Mouse (Mus musculus): Measurements from ENCODE around the gene Clasrp. TPM values are rescaled to one million over a fixed set of nuclear protein-coding genes. Genes with fewer than 3 reads are reported as not detected.
"Not testable (repeated sequence)": the region's sequence is repeated elsewhere in the genome, so short reads cannot be mapped to it uniquely, and the experiment has no call there.

The Clasrp gene
- total RNA-seq, 2 experiments from 2014 or later: 19.6 to 24.2 TPM

DNA sequence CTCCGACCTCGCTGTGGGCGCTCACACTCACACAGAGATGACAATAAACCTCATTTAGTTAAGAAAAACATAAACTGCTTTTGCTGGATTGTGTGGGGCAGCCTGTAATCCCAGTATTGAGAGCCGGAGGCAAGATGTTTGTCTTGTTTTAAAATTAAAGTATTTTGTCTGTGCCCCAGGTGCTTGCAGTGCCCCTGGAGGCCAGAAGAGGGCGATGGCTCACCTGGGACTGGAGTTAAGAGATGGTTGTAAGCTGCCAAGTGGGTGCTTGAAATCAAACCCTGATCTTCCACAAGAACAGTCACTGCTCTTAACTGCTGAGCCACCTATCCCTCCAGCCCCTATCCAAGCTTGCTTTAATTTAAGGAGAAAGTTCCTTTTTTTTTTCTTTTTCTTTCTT lies 6.7 kb upstream of the Clasrp start:
- no peak for ATAC-seq (replicated peaks; ENCODE audit: poor library complexity, severe bottlenecking)

DNA sequence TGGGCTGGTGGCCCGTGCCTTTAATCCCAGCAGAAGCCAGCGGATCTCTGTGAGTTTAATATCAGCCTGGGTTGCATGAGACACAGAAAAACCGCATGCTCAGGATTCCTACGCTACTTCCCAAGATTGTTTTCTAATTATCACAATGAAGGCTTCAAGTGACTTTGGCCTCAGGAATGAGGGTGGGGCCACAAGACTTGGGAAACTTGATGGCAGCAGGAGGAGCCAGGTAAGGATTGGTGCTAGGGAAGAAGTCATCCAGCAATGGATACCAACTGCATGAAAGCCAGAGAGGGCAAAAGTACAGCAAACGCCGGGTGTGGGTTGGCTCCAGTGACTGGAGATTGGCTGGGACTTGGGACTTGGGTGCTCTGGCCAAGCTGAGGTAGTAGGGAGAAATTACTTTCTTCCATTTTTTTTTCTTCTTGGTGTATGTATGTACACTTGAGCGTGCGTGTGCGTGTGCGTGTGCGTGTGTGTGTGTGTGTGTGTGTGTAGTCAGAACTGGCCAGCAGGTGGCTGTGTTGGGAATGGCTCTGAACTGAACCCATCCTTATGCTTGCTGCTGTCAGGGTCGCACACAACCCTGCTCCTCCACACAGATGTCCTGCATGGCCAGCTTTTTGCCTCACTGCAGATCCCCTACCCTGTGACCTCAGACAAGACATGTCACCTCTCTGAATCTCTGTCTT lies 5.5 kb upstream of the Clasrp start:
- ATAC-seq (replicated peaks; ENCODE audit: poor library complexity, severe bottlenecking): no peak

DNA sequence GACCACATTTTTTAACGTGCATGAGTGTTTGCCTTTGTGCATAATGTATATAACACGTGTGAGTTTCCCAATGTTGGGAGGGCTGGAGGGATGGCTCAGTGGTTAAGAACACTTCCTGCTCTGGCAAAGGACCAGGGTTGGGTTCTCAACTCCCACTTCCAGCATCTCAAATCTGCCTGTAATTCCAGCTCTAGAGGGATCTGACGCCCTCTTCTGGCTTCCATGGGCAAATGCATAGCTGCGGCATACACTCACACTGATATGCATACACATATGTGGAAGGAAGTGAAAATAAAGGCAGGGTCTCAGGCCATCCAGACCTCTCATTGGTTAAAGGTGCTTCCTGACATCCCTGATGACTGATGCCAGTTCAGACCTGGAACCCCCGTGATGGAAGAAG lies 3.0 kb upstream of the Clasrp start:
- peak; percentile 13; the same call in 1 of the 2 replicates for ATAC-seq (replicated peaks; ENCODE audit: poor library complexity, severe bottlenecking)

DNA sequence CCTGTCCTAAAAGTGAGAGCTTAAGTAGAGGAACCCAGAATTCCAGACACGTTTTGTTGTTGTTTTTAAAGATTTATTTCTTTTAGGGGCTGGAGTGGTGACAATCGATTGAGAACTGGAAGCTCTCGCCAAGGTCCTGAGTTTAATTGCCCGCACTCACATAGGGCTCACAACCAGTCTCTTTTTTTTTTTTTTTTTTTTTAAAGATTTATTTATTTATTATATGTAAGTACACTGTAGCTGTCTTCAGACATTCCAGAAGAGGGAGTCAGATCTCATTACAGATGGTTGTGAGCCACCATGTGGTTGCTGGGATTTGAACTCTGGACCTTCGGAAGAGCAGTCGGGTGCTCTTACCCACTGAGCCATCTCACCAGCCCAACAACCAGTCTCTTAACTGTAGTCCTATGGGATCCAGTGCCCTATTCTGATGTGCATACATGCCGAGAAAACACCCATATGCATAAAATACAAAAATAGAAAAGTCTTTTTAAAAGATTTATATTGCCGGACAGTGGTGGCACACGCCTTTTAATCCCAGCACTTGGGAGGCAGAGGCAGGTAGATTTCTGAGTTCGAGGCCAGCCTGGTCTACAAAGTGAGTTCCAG lies 424 bp upstream of the Clasrp start:
- not testable (repeated sequence) for ATAC-seq (replicated peaks; ENCODE audit: poor library complexity, severe bottlenecking)

DNA sequence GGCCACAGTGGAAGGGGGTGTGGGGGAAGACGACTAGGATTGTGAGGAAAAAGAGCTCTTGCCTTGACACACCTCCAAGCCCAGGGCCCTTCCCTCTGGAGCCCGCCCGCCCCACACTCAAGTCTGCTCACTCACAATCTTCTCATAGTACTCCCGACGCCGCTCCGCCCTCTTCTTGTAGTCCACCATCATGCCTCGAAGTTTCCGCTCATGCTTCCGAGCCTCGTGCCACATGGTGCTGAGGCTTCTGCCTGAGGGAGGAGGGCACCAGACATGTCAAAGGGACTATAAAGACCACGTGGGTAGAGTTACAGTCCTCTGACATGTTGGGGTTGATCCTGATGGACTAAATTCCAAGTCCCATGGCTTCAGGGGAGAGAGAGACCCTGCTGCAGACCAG lies 1.2 kb downstream of the Clasrp start:
- ATAC-seq (replicated peaks; ENCODE audit: poor library complexity, severe bottlenecking): no peak

DNA sequence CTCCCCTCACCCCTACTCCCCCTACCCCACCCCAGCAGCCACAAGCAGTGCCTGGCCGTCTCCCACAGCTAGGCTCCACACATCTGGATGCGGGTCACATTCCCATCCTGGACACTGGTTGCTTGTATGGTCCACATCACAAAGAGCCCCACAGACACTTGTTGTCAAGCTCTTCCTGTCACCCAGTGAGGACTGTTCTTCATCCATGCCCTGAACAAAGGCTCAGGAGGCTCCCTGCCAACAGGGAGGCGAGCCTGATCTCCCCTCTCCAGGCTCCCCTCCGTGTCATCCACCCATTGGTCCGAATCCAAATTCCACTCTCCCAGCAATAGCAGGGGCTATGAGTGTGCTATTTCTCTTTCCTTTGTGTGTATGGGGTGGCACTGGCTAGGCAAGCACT lies 3.7 kb downstream of the Clasrp start:
- ATAC-seq (replicated peaks; ENCODE audit: poor library complexity, severe bottlenecking): no peak

DNA sequence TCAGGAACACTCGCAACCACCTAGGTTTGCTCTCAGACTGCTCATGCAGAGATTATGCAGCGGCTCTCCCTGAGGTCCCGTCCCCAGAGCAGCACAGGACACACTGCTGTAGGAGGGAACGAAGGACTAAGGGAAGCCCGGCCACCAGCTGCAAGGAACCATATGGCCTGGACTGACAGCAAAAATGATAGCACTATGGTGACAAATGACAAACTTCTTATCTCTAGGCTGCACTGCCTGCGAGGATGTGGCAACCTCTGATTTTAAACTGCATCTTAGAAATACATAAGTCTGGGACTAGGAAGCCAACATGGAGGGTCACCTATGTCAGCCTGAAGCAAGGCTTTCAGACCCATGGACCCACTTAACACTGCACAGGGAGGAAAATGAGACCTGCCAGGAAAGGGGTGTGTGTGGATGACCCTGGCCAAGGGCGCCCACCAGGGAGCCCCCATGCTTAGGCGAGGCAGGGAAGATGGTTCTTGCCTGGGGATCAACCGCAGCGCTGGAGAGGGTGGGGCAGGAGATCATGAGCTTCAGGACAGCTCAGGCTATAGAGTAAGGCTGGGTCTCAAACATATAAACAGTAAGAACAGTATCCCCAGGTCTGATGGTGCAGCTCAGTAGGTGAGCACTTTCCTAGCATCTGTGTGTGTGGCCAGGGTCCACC lies 11.1 kb downstream of the Clasrp start:
- no peak for ATAC-seq (replicated peaks; ENCODE audit: poor library complexity, severe bottlenecking)

DNA sequence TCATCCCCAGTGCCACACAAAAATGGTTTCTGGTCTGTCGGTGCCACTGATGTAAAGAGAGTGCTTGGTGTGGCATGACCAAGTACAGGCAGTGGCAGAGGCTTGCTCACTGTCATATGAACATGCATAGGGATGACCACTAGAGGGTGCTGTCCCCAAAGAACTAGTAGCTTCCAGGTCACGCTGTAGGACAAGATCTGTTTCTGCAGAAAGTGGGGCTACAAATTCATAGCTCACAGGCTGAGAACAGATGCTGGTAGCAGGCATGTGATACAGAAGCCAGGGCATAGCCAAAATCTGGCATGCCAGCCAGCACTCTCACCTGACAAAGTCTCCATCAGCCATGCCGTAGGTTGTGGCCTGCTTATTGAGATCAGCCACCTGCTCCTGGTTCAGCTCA lies 14.4 kb downstream of the Clasrp start:
- peak; percentile 87 for ATAC-seq (replicated peaks; ENCODE audit: poor library complexity, severe bottlenecking)

DNA sequence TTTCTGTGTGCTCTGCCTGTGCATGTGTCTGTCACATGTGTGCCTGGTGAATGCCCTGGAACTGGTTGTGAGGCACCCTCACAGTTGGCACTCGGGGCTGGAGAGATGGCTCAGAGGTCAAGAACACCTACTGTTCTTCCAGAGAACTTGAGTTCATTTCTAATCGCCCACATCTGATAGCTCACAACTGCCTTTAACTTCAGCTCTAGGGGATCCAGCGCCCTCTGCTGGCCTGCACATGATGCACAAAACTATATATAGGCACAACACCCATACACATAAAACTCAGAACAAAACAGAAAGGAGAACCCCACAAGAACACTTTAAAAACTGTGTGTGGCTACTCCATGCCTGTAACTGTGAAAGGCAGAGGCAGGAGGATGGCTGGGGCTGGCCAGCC lies 15.1 kb downstream of the Clasrp start:
- ATAC-seq (replicated peaks; ENCODE audit: poor library complexity, severe bottlenecking): peak; percentile 50

DNA sequence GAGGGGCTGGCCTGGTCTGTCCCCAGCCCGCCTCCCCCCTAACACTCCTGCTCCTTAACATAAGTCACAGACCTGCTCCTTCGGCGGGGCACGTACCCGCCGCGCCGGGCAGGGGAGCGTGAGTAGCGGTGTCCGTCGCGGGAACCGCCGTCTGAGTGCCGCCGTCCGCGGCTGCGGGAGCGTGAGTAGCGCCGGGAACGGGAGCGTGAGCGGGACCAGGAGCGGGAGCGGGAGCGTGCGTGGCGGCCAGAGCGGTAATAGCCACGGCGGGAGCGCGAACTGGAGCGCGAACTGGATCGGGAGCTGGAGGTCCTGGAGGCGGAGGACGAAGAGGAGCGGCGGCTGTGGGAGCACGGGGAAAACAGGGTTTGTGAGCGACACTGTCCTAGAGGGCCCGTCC lies 18.0 kb downstream of the Clasrp start:
- no peak for ATAC-seq (replicated peaks; ENCODE audit: poor library complexity, severe bottlenecking)

DNA sequence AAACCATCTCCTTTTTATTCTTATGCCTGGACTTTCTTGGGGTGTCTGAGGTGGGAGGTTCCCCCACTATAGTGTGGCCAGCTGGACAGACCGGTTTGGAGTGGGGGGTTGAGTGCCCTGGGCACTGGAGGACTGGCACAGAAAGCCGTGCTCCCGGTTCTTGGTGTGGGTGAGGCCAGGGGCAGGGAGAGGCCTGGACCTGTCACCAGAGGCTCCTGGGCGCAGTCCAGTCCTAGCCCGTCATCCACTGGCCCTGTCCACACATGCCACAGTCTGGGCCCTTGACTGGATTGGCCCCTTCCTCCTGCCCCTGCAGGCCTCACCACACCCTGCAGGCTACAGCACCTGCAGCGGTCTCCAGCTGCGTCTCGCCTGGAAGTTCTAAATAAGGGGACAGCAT lies 23.7 kb downstream of the Clasrp start:
- ATAC-seq (replicated peaks; ENCODE audit: poor library complexity, severe bottlenecking): no peak

DNA sequence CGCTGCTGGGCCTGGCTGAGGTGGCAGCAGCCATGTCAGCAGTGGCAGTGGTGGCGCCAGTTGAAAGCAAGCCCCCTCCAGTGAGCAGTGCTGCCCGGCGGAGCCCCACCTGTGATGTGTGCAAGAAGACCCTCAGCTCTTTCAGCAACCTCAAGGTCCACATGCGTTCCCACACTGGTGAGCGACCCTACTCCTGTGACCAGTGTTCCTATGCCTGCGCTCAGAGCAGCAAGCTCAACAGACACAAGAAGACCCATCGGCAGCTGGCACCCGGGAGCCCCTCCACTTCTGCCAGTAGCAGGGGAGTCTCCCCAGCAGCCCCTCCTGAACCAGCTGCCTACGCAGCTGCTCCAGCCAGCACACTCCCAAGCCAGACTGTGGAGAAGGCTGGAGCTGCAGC lies 24.5 kb downstream of the Clasrp start:
- no peak for ATAC-seq (replicated peaks; ENCODE audit: poor library complexity, severe bottlenecking)

DNA sequence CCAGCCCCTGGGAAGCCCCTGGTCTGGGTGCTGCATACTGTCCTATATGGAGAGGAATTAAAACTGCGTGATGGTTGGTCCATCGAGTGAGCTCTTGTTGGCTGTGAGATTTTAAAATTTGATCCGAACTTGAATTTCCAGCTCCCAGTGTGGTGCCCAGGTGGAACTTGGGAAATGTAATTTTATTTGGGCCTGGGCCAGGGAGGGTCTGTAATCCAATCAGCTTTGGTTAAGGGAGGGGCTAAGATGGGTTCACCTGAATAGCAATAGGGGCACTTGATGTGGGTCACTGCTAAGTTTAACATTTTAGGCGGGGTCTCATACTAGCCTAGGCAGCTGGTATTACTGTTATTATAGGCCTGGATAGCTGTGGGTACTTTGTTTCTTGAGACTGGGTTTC lies 25.9 kb downstream of the Clasrp start:
- no peak for ATAC-seq (replicated peaks; ENCODE audit: poor library complexity, severe bottlenecking)

DNA sequence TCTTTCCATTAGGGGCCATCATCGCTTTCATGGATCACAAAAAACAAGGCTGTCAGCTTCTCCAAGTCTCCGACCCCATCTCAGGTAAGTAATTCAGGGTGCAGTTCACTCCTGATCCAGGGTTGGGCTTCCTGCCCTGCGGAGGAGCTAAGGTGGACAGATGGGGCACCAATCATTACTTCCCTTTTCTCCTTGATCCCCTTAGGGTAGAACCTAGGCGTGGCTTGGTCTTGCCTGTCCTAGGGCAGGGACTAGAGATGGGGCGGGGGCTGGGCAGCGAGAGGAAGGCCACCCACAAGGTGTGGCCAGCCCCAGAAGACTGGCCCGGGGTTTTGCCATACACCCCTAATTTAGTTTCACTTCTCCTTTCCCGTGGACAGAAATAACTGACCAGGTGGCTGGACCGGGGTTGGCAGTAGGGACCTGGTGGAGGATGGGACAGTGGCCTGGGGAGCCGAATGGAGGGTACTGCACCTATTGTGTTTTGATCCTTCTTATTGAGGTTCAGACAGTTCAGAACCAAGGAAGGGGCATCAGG lies 26.3 kb downstream of the Clasrp start:
- ATAC-seq (replicated peaks; ENCODE audit: poor library complexity, severe bottlenecking): peak; percentile 80

DNA sequence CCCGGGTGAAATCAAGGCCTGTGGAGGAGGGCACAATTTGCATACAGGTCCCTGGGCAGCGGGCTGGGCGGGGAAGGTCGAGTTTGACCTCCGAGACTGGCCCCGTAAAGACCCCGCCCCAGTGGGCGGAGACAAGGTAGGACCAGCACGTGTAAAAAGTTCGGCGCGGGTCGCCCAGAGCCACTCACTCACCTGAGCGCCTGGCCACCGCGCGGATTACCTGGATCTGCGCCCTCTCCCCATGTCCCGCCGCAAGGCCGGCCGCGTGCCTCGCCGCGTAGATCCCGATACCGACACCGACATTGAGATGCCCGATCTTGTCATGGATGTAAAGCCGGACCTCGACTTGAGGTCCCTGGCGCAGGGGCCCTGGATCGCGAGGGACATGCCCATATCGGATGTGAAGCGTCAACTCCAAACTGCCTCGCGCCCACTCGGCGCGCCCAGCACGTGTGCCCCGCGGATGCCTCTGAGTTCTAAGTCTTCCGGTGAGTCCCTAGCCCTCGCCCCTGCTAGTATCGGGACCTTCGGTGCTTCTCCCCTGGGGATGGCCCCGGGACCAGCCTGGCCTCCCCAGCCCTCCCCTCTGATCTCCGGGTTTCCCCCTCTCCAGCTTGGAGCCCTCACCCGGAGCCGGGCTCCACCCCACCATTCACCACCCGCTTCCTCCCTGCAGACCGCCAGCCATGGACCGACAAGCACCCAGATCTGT lies 27.0 kb downstream of the Clasrp start, which contains the start of the genes Zfp296 and Gemin7:
Gene Zfp296 (plus strand): TSS at position 147 of the 712 bp plus-strand sequence.
Gene Gemin7 (minus strand): TSS at position 455 of the 712 bp plus-strand sequence.
- peak; percentile 54 for ATAC-seq (replicated peaks; ENCODE audit: poor library complexity, severe bottlenecking)

DNA sequence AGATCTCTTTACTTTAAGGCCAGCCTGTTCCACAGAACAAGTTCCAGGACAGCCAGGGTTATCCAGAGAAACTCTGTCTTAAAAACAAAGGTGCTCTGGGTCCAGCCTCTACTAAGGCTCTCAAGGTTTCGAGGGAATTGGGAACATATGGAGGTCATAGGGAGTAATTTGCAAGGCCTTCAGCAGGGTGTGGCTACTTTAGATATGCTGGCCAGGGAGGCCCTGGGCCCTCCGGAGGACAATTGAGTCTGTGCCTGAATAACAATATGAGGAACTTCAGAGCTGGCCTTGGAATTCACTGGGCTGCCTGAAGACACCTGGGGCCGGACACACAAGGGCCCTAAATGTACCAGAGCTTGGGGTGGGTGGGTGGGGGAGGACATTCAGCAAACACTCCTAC lies 28.7 kb downstream of the Clasrp start:
- no peak for ATAC-seq (replicated peaks; ENCODE audit: poor library complexity, severe bottlenecking)

DNA sequence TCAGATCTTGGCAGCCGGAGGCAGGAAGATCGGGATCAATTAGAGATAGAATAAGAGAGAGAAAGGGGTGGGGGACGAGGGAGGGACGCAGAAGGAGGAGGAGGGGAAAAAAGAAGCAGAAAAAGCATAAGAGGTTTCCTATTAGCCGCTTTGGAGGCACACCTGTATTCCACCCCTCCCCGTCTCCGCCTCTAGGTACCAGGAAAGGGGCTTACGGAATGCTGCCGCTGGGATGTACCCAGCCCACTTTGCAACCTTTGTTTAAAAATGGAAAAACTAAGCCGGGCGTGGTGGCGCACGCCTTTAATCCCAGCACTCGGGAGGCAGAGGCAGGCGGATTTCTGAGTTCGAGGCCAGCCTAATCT lies 30.5 kb downstream of the Clasrp start:
- no peak for ATAC-seq (replicated peaks; ENCODE audit: poor library complexity, severe bottlenecking)

DNA sequence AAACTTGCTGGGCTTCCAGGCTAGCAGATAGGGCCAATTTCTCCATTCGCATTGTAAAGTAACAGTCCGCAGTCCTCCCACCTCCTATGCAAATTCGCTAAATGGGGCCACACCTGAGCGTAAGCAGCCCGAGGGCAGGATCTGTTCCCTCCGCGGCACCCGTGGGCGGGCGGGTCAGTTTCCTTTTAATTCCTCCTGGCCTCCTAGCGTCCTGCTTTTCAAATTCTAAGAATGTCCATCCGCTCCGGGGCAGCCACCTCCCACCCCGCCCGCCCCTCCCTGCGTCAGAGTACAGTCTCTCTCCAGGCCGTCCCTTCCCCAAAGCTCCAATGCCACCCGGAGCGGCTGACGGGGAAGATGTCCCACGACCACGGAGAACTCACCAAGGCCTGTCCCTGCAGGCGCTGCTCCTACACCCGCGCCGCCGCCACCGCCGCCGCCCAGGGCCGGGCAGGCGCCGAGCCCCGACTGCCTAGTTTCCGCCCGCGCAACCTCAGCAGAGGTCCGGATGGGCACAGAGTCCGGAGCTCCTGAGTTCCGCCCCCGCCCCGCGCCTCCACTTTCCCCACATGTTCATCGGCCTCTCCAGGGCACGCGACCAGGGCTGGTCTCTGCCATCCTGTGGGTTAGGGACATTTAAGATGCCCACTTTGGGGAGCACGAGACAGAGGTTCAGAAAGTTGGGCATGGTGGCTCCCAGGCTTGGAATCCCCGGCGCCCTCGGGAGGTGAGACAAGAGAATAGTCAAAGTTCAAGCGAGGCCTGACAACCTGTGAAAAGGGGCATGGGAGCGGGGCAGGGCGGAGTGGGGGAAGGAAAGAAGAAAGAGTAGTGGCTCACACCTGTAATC lies 31.1 kb downstream of the Clasrp start:
- peak; percentile 58 for ATAC-seq (replicated peaks; ENCODE audit: poor library complexity, severe bottlenecking)

DNA sequence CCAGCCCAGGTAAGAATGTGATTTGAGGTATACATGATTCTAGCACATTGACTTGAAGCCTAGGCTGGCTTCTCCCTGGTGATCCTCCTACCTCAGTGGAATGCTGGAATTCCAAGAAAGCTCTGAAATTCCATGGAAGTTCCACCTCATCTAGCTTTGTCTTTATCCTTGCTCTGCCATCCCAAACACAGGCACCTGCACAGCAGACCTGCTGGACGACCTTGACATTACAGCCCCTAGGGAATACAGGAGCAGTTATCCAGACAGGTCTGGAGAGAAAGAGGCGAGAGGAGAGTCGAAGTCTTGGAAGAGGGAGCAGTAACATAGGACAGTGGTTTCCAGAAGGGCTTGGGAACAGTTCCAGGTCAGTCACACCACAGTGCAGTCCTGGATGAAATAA lies 34.6 kb downstream of the Clasrp start:
- ATAC-seq (replicated peaks; ENCODE audit: poor library complexity, severe bottlenecking): no peak

DNA sequence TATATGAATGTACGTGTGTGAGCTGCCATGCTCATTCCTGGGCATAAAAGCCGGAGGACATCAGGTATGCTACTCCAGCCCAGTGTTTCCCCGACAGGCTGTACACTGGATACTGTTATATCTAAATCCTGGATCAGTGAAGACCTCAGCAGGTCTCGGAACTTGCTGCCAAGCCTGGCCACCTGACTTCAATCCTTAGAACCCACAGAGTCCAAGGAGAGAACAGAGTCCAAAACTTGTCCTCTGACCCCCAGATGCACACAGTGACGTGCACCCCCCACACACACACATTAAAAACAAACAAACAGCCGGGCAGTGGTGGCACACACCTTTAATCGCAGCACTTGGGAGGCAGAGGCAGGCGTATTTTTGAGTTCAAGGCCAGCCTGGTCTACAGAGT lies 36.9 kb downstream of the Clasrp start:
- ATAC-seq (replicated peaks; ENCODE audit: poor library complexity, severe bottlenecking): no peak
